Mouse (Mus musculus): ENCODE data around the gene Clip2. TPM values are rescaled to one million over a fixed set of nuclear protein-coding genes. Genes with fewer than 3 reads are reported as not detected.
A peak's percentile ranks its signal among the peaks of the same experiment; 100 is the strongest.

Clip2 gene
- polyA plus RNA-seq, 1 experiment from 2014 or later: 1.0 TPM

- peak; percentile 35; the same call in 1 of the 2 replicates for ATAC-seq (ENCODE audit: low FRiP score, low TSS enrichment)
- Histone ChIP-seq H3K27me3 (ENCODE audit: control insufficient read depth, insufficient read depth, low read length) (no peaks in the 10 kb centered on the region), H3K4me1 (replicated peaks; ENCODE audit: control insufficient read depth, insufficient read depth) (no peaks in the 10 kb centered on the region), H3K9me3 (ENCODE audit: control insufficient read depth, low read length) (no peaks in the 10 kb centered on the region), H3K4me3 (ENCODE audit: low read depth, low read length) (no peak overlapping the region), H3K27ac (replicated peaks) (peak overlapping the region; percentile 77), H3K4me2 (replicated peaks; ENCODE audit: low read depth) (no peak overlapping the region), H3K36me3 (ENCODE audit: control insufficient read depth, insufficient read depth, low read length) (no peaks in the 10 kb centered on the region), H3K9ac (ENCODE audit: low read length) (no peak overlapping the region)
- no peak for DNase-seq (ENCODE audit: low spot score)
- 39% methylated on average over 8 of the region's 8 CpGs for WGBS
- TF ChIP-seq EP300 (optimal IDR thresholded peaks at IDR 0.05) (no peak), CTCF (IDR thresholded peaks at IDR 0.05; ENCODE audit: low read depth) (no peak)
These were observed 16.8 kb upstream of the Clip2 start for GRCm38 (mm10) chr5:134568964-134569491.

GRCm38 (mm10) chr5:134568030-134568429, 15.8 kb upstream of the Clip2 start:
- 72% methylated on average over 3 of the region's 3 CpGs for WGBS
- H3K4me3 ChIP-seq (ENCODE audit: low read depth, low read length): no peak overlapping the region
- no peak for ATAC-seq (ENCODE audit: low FRiP score, low TSS enrichment)

GRCm38 (mm10) chr5:134567445-134567844, 15.2 kb upstream of the Clip2 start:
- Histone ChIP-seq H3K9ac (ENCODE audit: low read length) (no peak overlapping the region), H3K4me3 (ENCODE audit: low read depth, low read length) (no peak overlapping the region), H3K36me3 (ENCODE audit: control insufficient read depth, insufficient read depth, low read length) (no peaks in the 10 kb centered on the region), H3K4me1 (replicated peaks; ENCODE audit: control insufficient read depth, insufficient read depth) (no peaks in the 10 kb centered on the region), H3K27ac (replicated peaks) (no peak overlapping the region), H3K27me3 (ENCODE audit: control insufficient read depth, insufficient read depth, low read length) (no peaks in the 10 kb centered on the region), H3K4me2 (replicated peaks; ENCODE audit: low read depth) (no peak overlapping the region), H3K9me3 (ENCODE audit: control insufficient read depth, low read length) (no peaks in the 10 kb centered on the region)
- WGBS: 81% methylated on average over 4 of the region's 4 CpGs
- TF ChIP-seq CTCF (IDR thresholded peaks at IDR 0.05; ENCODE audit: low read depth) (no peak), EP300 (optimal IDR thresholded peaks at IDR 0.05) (no peak)
- DNase-seq (ENCODE audit: low spot score): no peak
- ATAC-seq (ENCODE audit: low FRiP score, low TSS enrichment): no peak

More at GRCm38 (mm10) chr5:134568030-134568429, 15.8 kb upstream of the Clip2 start:
- no peak for DNase-seq (ENCODE audit: low spot score)
- Histone ChIP-seq H3K9ac (ENCODE audit: low read length) (no peak overlapping the region), H3K4me1 (replicated peaks; ENCODE audit: control insufficient read depth, insufficient read depth) (no peaks in the 10 kb centered on the region), H3K4me2 (replicated peaks; ENCODE audit: low read depth) (no peak overlapping the region), H3K9me3 (ENCODE audit: control insufficient read depth, low read length) (no peaks in the 10 kb centered on the region), H3K36me3 (ENCODE audit: control insufficient read depth, insufficient read depth, low read length) (no peaks in the 10 kb centered on the region), H3K27me3 (ENCODE audit: control insufficient read depth, insufficient read depth, low read length) (no peaks in the 10 kb centered on the region), H3K27ac (replicated peaks) (peak overlapping the region; percentile 77; the same call in 1 of the 2 replicates)
- no peak for TF ChIP-seq EP300 (optimal IDR thresholded peaks at IDR 0.05)
- TF ChIP-seq CTCF (IDR thresholded peaks at IDR 0.05; ENCODE audit: low read depth): no peak

- H3K9me3 ChIP-seq (ENCODE audit: control insufficient read depth, low read length): no peaks in the 10 kb centered on the region
- ATAC-seq (ENCODE audit: low FRiP score, low TSS enrichment) (no peak), DNase-seq (ENCODE audit: low spot score) (no peak)
- no peak overlapping the region for H3K4me3 ChIP-seq (ENCODE audit: low read depth, low read length)
- no peak overlapping the region for H3K4me2 ChIP-seq (replicated peaks; ENCODE audit: low read depth)
- 90% methylated on average over 6 of the region's 6 CpGs for WGBS
- H3K9ac ChIP-seq (ENCODE audit: low read length): no peak overlapping the region
- no peak overlapping the region for H3K27ac ChIP-seq (replicated peaks)
- H3K36me3 ChIP-seq (ENCODE audit: control insufficient read depth, insufficient read depth, low read length): no peaks in the 10 kb centered on the region
- no peaks in the 10 kb centered on the region for H3K4me1 ChIP-seq (replicated peaks; ENCODE audit: control insufficient read depth, insufficient read depth)
- TF ChIP-seq EP300 (optimal IDR thresholded peaks at IDR 0.05): no peak
- no peak for TF ChIP-seq CTCF (IDR thresholded peaks at IDR 0.05; ENCODE audit: low read depth)
- no peaks in the 10 kb centered on the region for H3K27me3 ChIP-seq (ENCODE audit: control insufficient read depth, insufficient read depth, low read length)
These were observed 13.5 kb upstream of the Clip2 start for GRCm38 (mm10) chr5:134565696-134566095.

- H3K4me2 ChIP-seq (replicated peaks; ENCODE audit: low read depth): no peak overlapping the region
- DNase-seq (ENCODE audit: low spot score): no peak
- H3K4me1 ChIP-seq (replicated peaks; ENCODE audit: control insufficient read depth, insufficient read depth): no peaks in the 10 kb centered on the region
- no peaks in the 10 kb centered on the region for H3K9me3 ChIP-seq (ENCODE audit: control insufficient read depth, low read length)
- no peak overlapping the region for H3K4me3 ChIP-seq (ENCODE audit: low read depth, low read length)
- no peak overlapping the region for H3K9ac ChIP-seq (ENCODE audit: low read length)
- no peak overlapping the region for H3K27ac ChIP-seq (replicated peaks)
- WGBS: 94% methylated on average over 2 of the region's 2 CpGs
- H3K36me3 ChIP-seq (ENCODE audit: control insufficient read depth, insufficient read depth, low read length): no peaks in the 10 kb centered on the region
- no peak for TF ChIP-seq CTCF (IDR thresholded peaks at IDR 0.05; ENCODE audit: low read depth)
- no peak for TF ChIP-seq EP300 (optimal IDR thresholded peaks at IDR 0.05)
- ATAC-seq (ENCODE audit: low FRiP score, low TSS enrichment): no peak
- H3K27me3 ChIP-seq (ENCODE audit: control insufficient read depth, insufficient read depth, low read length): no peaks in the 10 kb centered on the region
These were observed 12.0 kb upstream of the Clip2 start for GRCm38 (mm10) chr5:134564272-134564671.

- no peaks in the 10 kb centered on the region for H3K27me3 ChIP-seq (ENCODE audit: control insufficient read depth, insufficient read depth, low read length)
- 74% methylated on average over 16 of the region's 16 CpGs for WGBS
These were observed 8.4 kb upstream of the Clip2 start for GRCm38 (mm10) chr5:134560450-134561171.

More at GRCm38 (mm10) chr5:134560450-134561171, 8.4 kb upstream of the Clip2 start:
- ATAC-seq (ENCODE audit: low FRiP score, low TSS enrichment) (no peak), DNase-seq (ENCODE audit: low spot score) (no peak)
- H3K9ac ChIP-seq (ENCODE audit: low read length): no peak overlapping the region
- H3K4me3 ChIP-seq (ENCODE audit: low read depth, low read length): no peak overlapping the region
- H3K9me3 ChIP-seq (ENCODE audit: control insufficient read depth, low read length): no peaks in the 10 kb centered on the region
- TF ChIP-seq CTCF (IDR thresholded peaks at IDR 0.05; ENCODE audit: low read depth) (no peak), EP300 (optimal IDR thresholded peaks at IDR 0.05) (no peak)
- no peak overlapping the region for H3K27ac ChIP-seq (replicated peaks)
- H3K4me1 ChIP-seq (replicated peaks; ENCODE audit: control insufficient read depth, insufficient read depth): no peaks in the 10 kb centered on the region
- no peak overlapping the region for H3K4me2 ChIP-seq (replicated peaks; ENCODE audit: low read depth)
- H3K36me3 ChIP-seq (ENCODE audit: control insufficient read depth, insufficient read depth, low read length): no peaks in the 10 kb centered on the region

Measured in stomach, postnatal 0 days (tissue).